Mouse (Mus musculus) 3T3-L1 (cell line): ENCODE measurements around the gene Man1c1.
A peak's percentile ranks its signal among the peaks of the same experiment; 100 is the strongest.

Experiments
- DNase-seq: peaks from one replicate; pipeline ENCODE4 v3.0.0-alpha.2; 2015; ENCODE audit warnings: low read depth, low spot score

Man1c1 gene

DNA sequence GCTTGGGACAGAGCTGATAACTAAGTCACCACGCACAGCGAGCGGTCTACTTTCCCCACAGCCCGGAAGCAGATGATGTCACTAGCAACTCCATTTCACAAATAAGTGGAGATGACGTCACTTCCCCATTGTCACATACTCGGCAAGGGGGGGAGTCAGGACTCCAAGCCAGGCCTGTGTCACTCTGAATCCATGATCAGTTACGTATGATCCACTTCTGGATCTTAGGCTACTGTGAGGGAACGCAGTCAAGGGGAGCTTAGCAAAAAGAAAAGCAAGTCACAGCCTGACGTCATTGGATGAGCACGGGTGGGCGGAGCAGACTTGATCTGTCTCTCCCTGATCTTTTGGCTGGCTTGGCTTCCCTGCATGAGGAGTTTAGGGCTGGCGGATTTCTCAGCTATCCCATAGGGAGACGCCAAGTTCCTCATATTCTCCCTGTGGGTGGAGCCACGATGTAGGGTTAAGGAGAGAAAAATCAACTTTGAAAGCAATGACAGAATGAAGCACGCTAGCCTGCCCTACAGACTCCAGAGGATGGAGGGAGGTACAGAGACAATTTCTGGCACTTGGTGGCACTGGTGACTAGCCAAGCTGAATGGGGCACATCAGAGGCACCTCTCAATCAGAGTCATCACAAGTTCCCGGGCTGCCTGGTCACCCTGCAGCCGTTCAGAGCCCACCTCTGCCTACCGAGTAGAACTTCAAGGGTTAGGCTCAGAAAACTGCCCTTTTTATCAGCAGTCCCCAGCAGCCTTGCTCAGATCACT lies 155.7 kb downstream of the Man1c1 start:
- DNase-seq: no peak

- DNase-seq: peak; percentile 41
Observed at GRCm38 (mm10) chr4:134546814-134547705, 157.0 kb downstream of the Man1c1 start.

DNA sequence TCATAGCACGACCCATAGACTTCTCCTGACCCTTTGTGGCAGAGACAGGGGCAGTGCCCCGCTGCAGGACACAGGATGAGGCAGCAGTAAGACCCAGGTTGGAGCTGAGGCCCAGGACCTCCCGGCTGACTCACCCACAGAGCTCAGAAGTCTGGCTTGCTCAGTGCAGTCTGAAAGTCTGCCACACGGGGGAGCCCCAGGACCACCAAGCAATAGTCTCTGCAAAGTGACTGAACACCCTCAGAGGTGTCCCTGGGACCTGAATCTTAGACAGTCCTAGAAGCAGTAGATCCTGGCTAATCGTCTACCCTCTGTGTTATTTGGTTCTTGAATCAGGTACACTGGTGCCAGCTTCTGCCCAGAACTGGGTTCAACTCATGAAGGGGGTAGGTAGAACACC lies 160.8 kb downstream of the Man1c1 start:
- peak; percentile 93 for DNase-seq

DNA sequence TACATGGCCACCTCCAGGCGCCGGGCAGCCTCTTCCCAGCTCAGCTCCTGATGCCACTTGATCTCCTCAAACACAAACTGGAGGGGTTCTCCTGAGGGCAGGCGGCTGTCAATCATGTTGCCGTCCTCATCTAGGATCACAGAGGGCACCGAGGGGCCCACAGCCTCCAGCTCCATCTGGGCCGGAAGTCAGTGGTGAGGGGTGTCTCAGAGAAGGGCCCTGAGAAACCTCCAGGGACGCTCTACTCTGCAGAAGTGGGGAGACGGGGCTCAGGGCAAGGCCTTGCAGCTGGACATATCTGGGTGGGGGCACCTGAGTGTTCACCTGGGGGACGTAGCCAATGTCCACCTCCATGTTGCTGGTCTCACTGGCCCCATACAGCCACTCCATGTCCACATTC lies 161.4 kb downstream of the Man1c1 start:
- no peak for DNase-seq

DNA sequence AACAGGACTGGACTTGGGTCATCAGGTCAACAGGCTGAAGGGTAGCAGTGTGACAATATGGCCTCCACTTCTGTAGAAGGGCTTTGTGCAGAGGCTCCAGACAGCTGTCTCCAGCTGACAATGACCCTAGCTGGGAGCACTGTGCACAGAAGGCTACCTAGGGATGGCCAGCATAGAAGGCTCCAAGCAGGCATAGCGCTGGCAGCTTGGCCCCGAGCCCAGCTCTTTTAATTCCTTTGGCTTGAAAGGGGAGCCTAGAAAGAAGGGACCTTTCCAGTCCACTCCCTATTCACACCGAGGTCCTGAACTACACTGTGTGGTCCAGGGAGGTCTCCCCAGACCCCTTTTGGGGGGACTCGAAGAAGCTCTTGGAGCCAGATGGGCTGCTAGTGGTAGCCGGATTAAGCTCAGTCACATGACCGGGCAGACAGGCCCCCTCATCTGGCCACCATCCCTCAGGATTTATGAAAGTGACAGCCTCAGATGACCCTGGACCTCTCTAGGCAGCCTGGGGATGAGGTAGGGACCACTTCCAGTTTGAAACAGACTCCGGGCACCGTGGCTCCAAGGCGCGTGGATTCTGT lies 165.0 kb downstream of the Man1c1 start:
- DNase-seq: no peak

GRCm38 (mm10) chr4:134535787-134536151 lies 168.3 kb downstream of the Man1c1 start:
- peak; percentile 73 for DNase-seq

DNA sequence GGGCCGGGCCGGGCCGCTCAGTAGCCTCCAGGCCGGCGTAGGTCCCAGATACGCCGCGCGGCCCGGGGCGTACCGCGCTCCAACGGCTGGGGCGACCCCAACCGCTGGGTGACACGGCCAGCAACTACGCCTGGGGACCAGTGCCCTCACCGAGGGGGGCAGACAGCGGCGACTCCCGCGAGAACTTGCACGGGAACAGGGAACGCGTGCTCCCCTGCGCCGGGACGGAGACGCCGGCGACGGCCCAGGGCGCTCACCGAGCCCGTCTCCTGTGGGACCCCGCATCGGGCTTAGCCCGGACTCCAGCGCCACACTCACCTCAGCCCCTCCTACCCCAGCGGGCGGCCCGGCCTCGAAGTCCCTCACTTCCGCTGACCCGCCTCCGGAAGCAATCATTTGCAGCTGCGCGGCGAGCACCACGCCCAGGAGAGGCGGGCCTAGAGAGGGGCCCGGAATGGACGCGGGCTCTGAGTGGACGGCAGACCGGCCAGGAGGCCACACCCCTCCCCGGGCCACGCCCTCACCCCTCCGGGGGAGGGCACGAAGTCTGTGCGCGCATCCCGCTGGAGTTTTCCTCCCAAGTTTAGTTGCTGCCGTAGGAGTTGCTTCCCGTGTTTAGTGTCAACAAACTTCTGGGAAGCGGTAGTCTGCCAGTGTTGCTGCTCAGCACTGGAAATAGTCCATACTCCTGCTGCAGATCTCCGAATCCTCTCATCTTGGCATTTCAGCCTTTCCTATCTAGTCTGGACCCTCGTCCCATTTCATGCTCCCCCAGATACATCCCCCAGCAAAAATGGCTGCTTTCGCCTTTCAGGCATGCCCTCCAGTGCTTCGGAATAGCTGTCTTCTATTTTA lies 168.9 kb downstream of the Man1c1 start, which contains the start of gene Mtfr1l:
Gene Mtfr1l (minus strand): TSS at position 456 of the 855 bp plus-strand sequence.
- peak; percentile 95 for DNase-seq

DNA sequence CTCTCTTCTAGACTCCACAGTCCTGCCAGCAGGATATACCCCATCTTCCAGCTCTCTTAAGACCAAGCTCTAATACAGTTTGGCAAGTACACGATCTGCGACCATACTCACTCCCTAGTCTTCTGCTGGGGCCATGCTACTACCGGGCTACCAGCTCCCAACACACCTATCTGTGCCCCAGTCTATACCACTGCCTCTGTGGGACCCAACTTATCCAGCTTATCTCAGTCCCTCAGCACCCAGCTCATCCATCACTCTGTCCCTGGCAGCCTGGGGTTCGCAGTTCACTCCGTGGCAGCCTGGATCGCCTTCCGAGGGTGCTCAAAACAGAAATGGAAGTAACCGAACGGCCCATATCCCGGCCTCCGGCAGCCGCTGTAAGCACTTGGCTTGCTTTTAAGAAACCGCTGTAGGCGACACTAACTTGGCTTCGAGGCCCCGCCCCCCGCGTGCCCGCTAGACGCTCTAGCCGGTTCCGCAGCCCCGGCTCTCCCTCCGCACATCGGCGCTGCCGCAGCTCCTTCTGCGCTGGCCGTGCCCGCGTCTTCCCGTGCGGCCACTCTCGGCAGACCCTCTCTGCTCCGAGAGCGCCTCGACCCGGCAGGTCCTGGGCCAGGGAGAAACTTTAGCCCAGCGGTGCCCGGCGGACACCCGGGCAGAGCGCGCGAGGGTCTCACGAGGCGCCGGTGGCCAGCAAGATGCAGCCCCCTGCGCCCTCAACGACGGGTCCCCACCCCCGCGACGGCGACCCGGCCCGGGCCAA lies 169.8 kb downstream of the Man1c1 start:
- DNase-seq: peak; percentile 69

DNA sequence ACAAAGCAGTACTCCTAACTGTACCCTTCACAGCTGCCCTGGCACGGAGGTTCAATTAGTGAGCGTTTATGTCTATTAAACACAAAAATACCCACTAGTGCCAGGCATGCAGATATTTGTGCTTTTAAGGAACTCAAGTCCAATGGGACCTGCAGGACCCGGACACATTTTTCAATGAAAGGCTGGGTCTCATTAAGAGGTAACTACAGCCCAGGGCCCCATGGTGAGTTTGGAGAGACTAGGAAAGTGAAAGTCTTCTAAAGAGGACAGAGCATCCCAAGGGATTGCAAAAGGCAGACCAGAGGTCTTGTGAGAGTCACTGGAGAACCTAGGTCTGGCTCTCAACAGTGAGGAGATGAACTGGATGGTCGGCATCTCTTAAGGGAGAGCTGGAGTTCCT lies 170.7 kb downstream of the Man1c1 start:
- no peak for DNase-seq

DNA sequence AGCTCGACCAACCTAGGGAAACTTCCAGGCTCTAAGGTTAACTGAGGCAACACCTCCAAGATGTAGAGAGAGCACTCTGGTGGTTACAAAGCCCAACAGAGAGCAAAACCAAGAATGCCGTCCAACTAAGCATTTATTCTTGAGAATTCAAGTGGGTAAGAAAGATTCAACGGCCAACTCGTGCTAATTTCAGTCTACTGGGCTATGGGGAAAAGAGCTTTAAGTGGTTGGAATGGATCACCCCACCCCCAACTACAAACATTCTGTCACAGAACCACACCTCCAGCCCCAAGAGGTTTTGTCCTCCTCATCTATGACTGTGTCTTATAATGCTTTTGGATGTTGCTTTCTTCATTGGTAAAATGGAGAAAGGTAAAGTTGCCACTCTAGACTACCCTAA lies 171.2 kb downstream of the Man1c1 start:
- DNase-seq: no peak

DNA sequence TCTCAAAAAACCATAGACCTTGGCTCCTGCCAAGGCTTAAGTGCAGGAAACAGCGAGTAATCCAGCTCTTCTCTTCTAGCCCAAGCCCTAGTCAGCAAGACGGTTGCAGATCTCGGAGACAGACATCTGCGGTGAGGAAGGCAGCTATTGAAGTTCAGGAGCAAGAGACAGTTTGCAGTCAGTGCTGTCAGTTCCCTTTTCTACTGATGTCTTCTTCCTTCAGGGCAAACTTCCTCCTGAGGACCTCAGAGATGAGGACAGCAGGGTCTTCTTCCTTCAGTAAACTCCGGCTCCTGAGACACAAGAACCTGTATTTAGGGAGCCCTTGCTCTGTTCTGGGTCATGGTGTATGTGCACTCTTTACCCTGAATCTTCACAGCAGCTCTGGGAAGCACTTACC lies 177.9 kb downstream of the Man1c1 start:
- DNase-seq: no peak

GRCm38 (mm10) chr4:134525806-134526205 lies 178.3 kb downstream of the Man1c1 start:
- DNase-seq: no peak

DNA sequence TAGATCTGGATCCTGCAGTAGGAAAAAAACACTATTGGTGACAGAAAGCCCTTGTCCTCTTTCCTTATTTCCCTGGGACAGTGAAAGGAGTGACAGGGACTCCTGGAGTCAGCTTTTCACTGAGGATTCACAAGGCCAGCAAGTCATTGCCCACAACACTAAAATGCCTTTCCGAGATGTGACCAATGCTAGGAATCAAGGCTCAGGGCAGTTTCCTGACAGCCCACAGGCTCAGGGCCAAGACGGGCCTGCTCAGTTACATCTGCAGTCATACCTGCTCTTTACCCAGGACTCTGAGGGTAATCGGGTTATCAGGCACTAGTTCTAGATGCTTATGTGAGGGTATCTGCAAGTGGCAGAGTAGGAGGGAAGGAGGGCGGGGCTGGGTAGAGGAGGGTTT lies 180.6 kb downstream of the Man1c1 start:
- DNase-seq: no peak

DNA sequence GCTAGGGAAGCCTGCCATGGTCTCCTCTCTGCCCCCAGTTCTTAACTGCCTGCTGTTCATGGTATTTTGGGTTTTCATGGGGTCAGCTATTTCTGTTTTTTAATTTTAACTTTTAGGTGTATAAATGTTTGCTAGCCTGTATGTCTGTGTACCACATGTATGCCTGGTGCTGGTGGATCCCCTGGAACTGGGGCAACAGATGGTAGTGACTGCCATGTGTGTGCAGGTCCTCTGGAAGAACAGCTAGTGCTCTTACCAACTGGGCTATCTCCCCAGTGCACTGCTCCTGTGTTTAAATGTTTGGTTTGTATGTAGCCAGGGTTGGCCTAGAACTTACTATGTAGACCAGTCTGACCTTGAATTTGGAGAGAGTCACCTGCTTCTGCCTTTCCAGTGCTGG lies 184.8 kb downstream of the Man1c1 start:
- no peak for DNase-seq

GRCm38 (mm10) chr4:134518541-134518940 lies 185.5 kb downstream of the Man1c1 start:
- no peak for DNase-seq

DNA sequence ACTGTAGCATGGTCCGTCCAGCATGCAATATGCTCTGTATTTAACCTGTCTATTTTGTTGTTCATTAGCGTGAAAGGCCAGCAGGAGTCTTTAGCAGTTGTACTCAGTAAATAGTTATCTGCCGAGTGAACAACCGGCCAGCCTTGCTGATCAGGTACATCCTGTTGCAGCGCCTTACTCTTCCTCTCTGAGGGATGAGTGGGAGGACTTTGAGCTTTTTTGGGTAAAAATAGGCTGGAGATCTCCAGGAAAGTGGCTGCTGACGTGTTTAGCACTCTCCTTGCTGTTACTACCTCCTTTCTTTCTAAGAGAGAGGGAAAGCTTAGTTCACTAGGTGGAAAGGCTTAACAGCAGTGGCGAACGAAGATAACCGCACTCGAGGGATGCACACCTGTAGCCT lies 186.4 kb downstream of the Man1c1 start:
- DNase-seq: no peak

- peak; percentile 20 for DNase-seq
Observed at GRCm38 (mm10) chr4:134516981-134517380, 187.1 kb downstream of the Man1c1 start.

- no peak for DNase-seq
Observed at GRCm38 (mm10) chr4:134515614-134516013, 188.5 kb downstream of the Man1c1 start.

GRCm38 (mm10) chr4:134514309-134514930 lies 189.7 kb downstream of the Man1c1 start:
- DNase-seq: no peak

- DNase-seq: peak; percentile 22
Observed at GRCm38 (mm10) chr4:134512798-134513197, 191.3 kb downstream of the Man1c1 start.
